Mouse (Mus musculus): ENCODE results near the gene Phkg1. TPM values are rescaled to one million over a fixed set of nuclear protein-coding genes. Genes with fewer than 3 reads are reported as not detected.
"Not testable (repeated sequence)": the region's sequence is repeated elsewhere in the genome, so short reads cannot be mapped to it uniquely, and the experiment has no call there.

Phkg1 gene
- polyA plus RNA-seq, 1 experiment from 2014 or later, result 0.77 TPM

- H3K27ac ChIP-seq (ENCODE audit: poor library complexity, severe bottlenecking), result no peak within 1 kb of the TSS
- 2% methylated on average over 44 of the region's 44 CpGs for WGBS
- peak within 1 kb of the TSS; percentile 88 for H3K4me2 ChIP-seq
- no peaks in the 10 kb centered on the region for H3K9me3 ChIP-seq (replicated peaks)
- peak within 1 kb of the TSS; percentile 69 for H3K9ac ChIP-seq
- H3K36me3 ChIP-seq, result no peaks in the 10 kb centered on the region
- H3K27me3 ChIP-seq (replicated peaks), result no peaks in the 10 kb centered on the region
- peaks cover 7% of the 10 kb centered on the region; the same call in 1 of the 2 replicates for H3K4me1 ChIP-seq (replicated peaks)
- H3K4me3 ChIP-seq, result peak within 1 kb of the TSS; percentile 65
- peak; percentile 98 for ATAC-seq (ENCODE audit: insufficient number of reproducible peaks, low FRiP score)
Measured at GRCm38 (mm10) chr5:129895198-129896088, 2.9 kb downstream of the Phkg1 start, which contains the start of gene Zbed5. Gene Zbed5 (plus strand): TSS chr5:129895723.

- not testable (repeated sequence) for H3K4me3 ChIP-seq; H3K27me3 ChIP-seq (replicated peaks); H3K9me3 ChIP-seq (replicated peaks); H3K4me2 ChIP-seq; ATAC-seq (ENCODE audit: insufficient number of reproducible peaks, low FRiP score); H3K27ac ChIP-seq (ENCODE audit: poor library complexity, severe bottlenecking); H3K36me3 ChIP-seq; H3K9ac ChIP-seq
- WGBS, result 87% methylated on average over 5 of the region's 7 CpGs
- H3K4me1 ChIP-seq (replicated peaks), result peaks cover 13% of the 10 kb centered on the region
Measured at GRCm38 (mm10) chr5:129890390-129890789, 8.0 kb downstream of the Phkg1 start.

- no peaks in the 10 kb centered on the region for H3K27me3 ChIP-seq (replicated peaks)
- H3K27ac ChIP-seq (ENCODE audit: poor library complexity, severe bottlenecking), result peak within 1 kb of the TSS; percentile 96
- WGBS, result under 1% methylated on average over 46 of the region's 46 CpGs
- H3K36me3 ChIP-seq, result peaks cover 27% of the 10 kb centered on the region
- H3K4me2 ChIP-seq, result peak within 1 kb of the TSS; percentile 90
- no peaks in the 10 kb centered on the region for H3K9me3 ChIP-seq (replicated peaks)
- peak; percentile 99 for ATAC-seq (ENCODE audit: insufficient number of reproducible peaks, low FRiP score)
- H3K9ac ChIP-seq, result peak within 1 kb of the TSS; percentile 93
- peaks cover 13% of the 10 kb centered on the region for H3K4me1 ChIP-seq (replicated peaks)
- peak within 1 kb of the TSS; percentile 82 for H3K4me3 ChIP-seq
Measured at GRCm38 (mm10) chr5:129886911-129887636, 11.3 kb downstream of the Phkg1 start, which contains the start of gene Chchd2. Gene Chchd2 (minus strand): TSS chr5:129887470.

GRCm38 (mm10) chr5:129886271-129886670 is 12.1 kb downstream of the Phkg1 start:
- Histone ChIP-seq H3K36me3 (peaks cover 35% of the 10 kb centered on the region), H3K4me1 (replicated peaks) (peaks cover 13% of the 10 kb centered on the region), H3K9me3 (replicated peaks) (no peaks in the 10 kb centered on the region), H3K4me3 (peak overlapping the region; percentile 82), H3K4me2 (peak overlapping the region; percentile 90), H3K27me3 (replicated peaks) (no peaks in the 10 kb centered on the region), H3K9ac (peak overlapping the region; percentile 93), H3K27ac (ENCODE audit: poor library complexity, severe bottlenecking) (peak overlapping the region; percentile 96; the same call in 1 of the 2 replicates)
- WGBS, result 25% methylated on average over 10 of the region's 10 CpGs
- no peak for ATAC-seq (ENCODE audit: insufficient number of reproducible peaks, low FRiP score)

- 71% methylated on average over 3 of the region's 3 CpGs for whole genome bisulfite sequencing
Measured at GRCm38 (mm10) chr5:129879888-129880287, 18.5 kb downstream of the Phkg1 start.

GRCm38 (mm10) chr5:129878946-129879345 is 19.4 kb downstream of the Phkg1 start:
- Histone ChIP-seq H3K9ac (no peak overlapping the region), H3K4me2 (peak overlapping the region; percentile 22; the same call in 1 of the 2 replicates), H3K4me3 (no peak overlapping the region), H3K27me3 (replicated peaks) (no peaks in the 10 kb centered on the region), H3K27ac (ENCODE audit: poor library complexity, severe bottlenecking) (no peak overlapping the region), H3K4me1 (replicated peaks) (peaks cover 10% of the 10 kb centered on the region), H3K9me3 (replicated peaks) (no peaks in the 10 kb centered on the region), H3K36me3 (peaks cover 35% of the 10 kb centered on the region)
- peak; percentile 66; the same call in 1 of the 2 replicates for ATAC-seq (ENCODE audit: insufficient number of reproducible peaks, low FRiP score)
- WGBS, result 25% methylated on average over 2 of the region's 2 CpGs

More at GRCm38 (mm10) chr5:129879888-129880287, 18.5 kb downstream of the Phkg1 start:
- H3K27me3 ChIP-seq (replicated peaks), result no peaks in the 10 kb centered on the region
- no peak overlapping the region for H3K4me2 ChIP-seq
- no peak overlapping the region for H3K9ac ChIP-seq
- H3K4me1 ChIP-seq (replicated peaks), result peaks cover 10% of the 10 kb centered on the region
- H3K4me3 ChIP-seq, result no peak overlapping the region
- ATAC-seq (ENCODE audit: insufficient number of reproducible peaks, low FRiP score), result no peak
- no peaks in the 10 kb centered on the region for H3K9me3 ChIP-seq (replicated peaks)
- H3K36me3 ChIP-seq, result peaks cover 44% of the 10 kb centered on the region
- no peak overlapping the region for H3K27ac ChIP-seq (ENCODE audit: poor library complexity, severe bottlenecking)

GRCm38 (mm10) chr5:129877731-129878455 is 20.5 kb downstream of the Phkg1 start:
- H3K9ac ChIP-seq, result no peak overlapping the region
- H3K4me1 ChIP-seq (replicated peaks), result peaks cover 10% of the 10 kb centered on the region
- H3K4me3 ChIP-seq, result no peak overlapping the region
- no peaks in the 10 kb centered on the region for H3K27me3 ChIP-seq (replicated peaks)
- no peaks in the 10 kb centered on the region for H3K9me3 ChIP-seq (replicated peaks)
- WGBS, result 42% methylated on average over 9 of the region's 9 CpGs
- H3K36me3 ChIP-seq, result peaks cover 28% of the 10 kb centered on the region
- ATAC-seq (ENCODE audit: insufficient number of reproducible peaks, low FRiP score), result no peak
- H3K27ac ChIP-seq (ENCODE audit: poor library complexity, severe bottlenecking), result 0 out of 2 replicates have a peak overlapping the region, but pooled peaks have one; percentile 3
- H3K4me2 ChIP-seq, result no peak overlapping the region

- no peak for ATAC-seq (ENCODE audit: insufficient number of reproducible peaks, low FRiP score)
- Histone ChIP-seq H3K4me2 (no peak overlapping the region), H3K9me3 (replicated peaks) (no peaks in the 10 kb centered on the region), H3K36me3 (0 out of 2 replicates have a peak, but pooled peaks cover 5% of the 10 kb centered on the region), H3K9ac (no peak overlapping the region), H3K27me3 (replicated peaks) (no peaks in the 10 kb centered on the region), H3K4me1 (replicated peaks) (peaks cover 10% of the 10 kb centered on the region), H3K27ac (ENCODE audit: poor library complexity, severe bottlenecking) (no peak overlapping the region), H3K4me3 (no peak overlapping the region)
- 69% methylated on average over 11 of the region's 11 CpGs for WGBS
Measured at GRCm38 (mm10) chr5:129875098-129875497, 23.3 kb downstream of the Phkg1 start.

GRCm38 (mm10) chr5:129873942-129874341 is 24.4 kb downstream of the Phkg1 start:
- Histone ChIP-seq H3K4me1 (replicated peaks) (peaks cover 10% of the 10 kb centered on the region), H3K9ac (no peak overlapping the region), H3K4me3 (no peak overlapping the region), H3K27ac (ENCODE audit: poor library complexity, severe bottlenecking) (no peak overlapping the region), H3K27me3 (replicated peaks) (no peaks in the 10 kb centered on the region), H3K9me3 (replicated peaks) (no peaks in the 10 kb centered on the region), H3K4me2 (no peak overlapping the region), H3K36me3 (no peaks in the 10 kb centered on the region)
- WGBS, result 77% methylated on average over 12 of the region's 12 CpGs
- ATAC-seq (ENCODE audit: insufficient number of reproducible peaks, low FRiP score), result no peak

- 67% methylated on average over 2 of the region's 2 CpGs for WGBS
- Histone ChIP-seq H3K4me2 (no peak overlapping the region), H3K4me1 (replicated peaks) (no peaks in the 10 kb centered on the region), H3K27me3 (replicated peaks) (no peaks in the 10 kb centered on the region), H3K27ac (ENCODE audit: poor library complexity, severe bottlenecking) (no peak overlapping the region), H3K9me3 (replicated peaks) (no peaks in the 10 kb centered on the region), H3K36me3 (no peaks in the 10 kb centered on the region), H3K4me3 (no peak overlapping the region), H3K9ac (no peak overlapping the region)
- no peak for ATAC-seq (ENCODE audit: insufficient number of reproducible peaks, low FRiP score)
Measured at GRCm38 (mm10) chr5:129871238-129871637, 27.1 kb downstream of the Phkg1 start.

Measured in heart, embryonic 12.5 days (tissue).